Mouse (Mus musculus) spleen, adult 18-20 months (tissue): ENCODE data around the gene Atp1b1.

ENCODE experiments used
- DNase-seq, 2 experiments: peaks; one replicate each; pipeline ENCODE4 v3.0.0; 2022; ENCODE audit warnings: mixed read lengths in 2 of 2

Gene Atp1b1

GRCm38 (mm10) chr1:164458245-164458613 lies at the start of gene Atp1b1:
Atp1b1 (minus strand) TSS chr1:164458355.
- peak; percentile 75 to 78 for DNase-seq

- no peak for DNase-seq
Measured at GRCm38 (mm10) chr1:164505096-164505495, 46.9 kb upstream of the Atp1b1 start.

GRCm38 (mm10) chr1:164503140-164503730 lies 45.1 kb upstream of the Atp1b1 start:
- DNase-seq = peak; percentile 18 to 20

GRCm38 (mm10) chr1:164502231-164502630 lies 44.1 kb upstream of the Atp1b1 start:
- DNase-seq = no peak

GRCm38 (mm10) chr1:164494741-164495512 lies 36.8 kb upstream of the Atp1b1 start:
- no peak for DNase-seq

- DNase-seq = no peak
Measured at GRCm38 (mm10) chr1:164494215-164494614, 36.1 kb upstream of the Atp1b1 start.

GRCm38 (mm10) chr1:164493042-164493705 lies 35.0 kb upstream of the Atp1b1 start:
- DNase-seq = no peak

GRCm38 (mm10) chr1:164492476-164492875 lies 34.3 kb upstream of the Atp1b1 start:
- DNase-seq = no peak

GRCm38 (mm10) chr1:164489961-164490594 lies 31.9 kb upstream of the Atp1b1 start:
- DNase-seq = no peak

- DNase-seq = no peak
Measured at GRCm38 (mm10) chr1:164483728-164484127, 25.6 kb upstream of the Atp1b1 start.

GRCm38 (mm10) chr1:164482833-164483232 lies 24.7 kb upstream of the Atp1b1 start:
- no peak for DNase-seq

GRCm38 (mm10) chr1:164481645-164482354 lies 23.6 kb upstream of the Atp1b1 start:
- DNase-seq = no peak

GRCm38 (mm10) chr1:164480755-164481644 lies 22.8 kb upstream of the Atp1b1 start:
- no peak for DNase-seq

GRCm38 (mm10) chr1:164475895-164476294 lies 17.7 kb upstream of the Atp1b1 start:
- DNase-seq = no peak

- DNase-seq = no peak
Measured at GRCm38 (mm10) chr1:164474778-164475511, 16.8 kb upstream of the Atp1b1 start.

GRCm38 (mm10) chr1:164474310-164474709 lies 16.2 kb upstream of the Atp1b1 start:
- no peak for DNase-seq

GRCm38 (mm10) chr1:164473398-164473797 lies 15.2 kb upstream of the Atp1b1 start:
- no peak for DNase-seq

- DNase-seq = no peak
Measured at GRCm38 (mm10) chr1:164471632-164472031, 13.5 kb upstream of the Atp1b1 start.

- DNase-seq = no peak
Measured at GRCm38 (mm10) chr1:164470985-164471384, 12.8 kb upstream of the Atp1b1 start.

- no peak for DNase-seq
Measured at GRCm38 (mm10) chr1:164468329-164468728, 10.2 kb upstream of the Atp1b1 start.

GRCm38 (mm10) chr1:164467406-164467805 lies 9.3 kb upstream of the Atp1b1 start:
- no peak for DNase-seq
